Mouse (Mus musculus) myocyte (in vitro differentiated cells): ENCODE data around the gene Olfr373. TPM values are rescaled to one million over a fixed set of nuclear protein-coding genes. Genes with fewer than 3 reads are reported as not detected.
A peak's percentile ranks its signal among the peaks of the same experiment; 100 is the strongest.

ENCODE experiments used
- H3K27me3 ChIP-seq: one replicate; pipeline ENCODE4 v1.6.1; 2011; ENCODE audit not compliant: control insufficient read depth, insufficient read depth, insufficient read length
- H3K36me3 ChIP-seq: one replicate; pipeline ENCODE4 v1.6.1; 2011; ENCODE audit not compliant: control insufficient read depth, insufficient read depth
- H3K4me2 ChIP-seq: one replicate; pipeline ENCODE4 v1.6.1; 2011; ENCODE audit warnings: low read depth, control low read depth
- H3K4me3 ChIP-seq: one replicate; pipeline ENCODE4 v1.5.1; 2011; ENCODE audit warnings: mild to moderate bottlenecking, control low read depth, moderate library complexity
- H3K79me2 ChIP-seq: one replicate; pipeline ENCODE4 v1.6.1; 2011; ENCODE audit not compliant: control insufficient read depth, insufficient read depth
- H3ac ChIP-seq: one replicate; pipeline ENCODE4 v1.6.1; 2011; ENCODE audit not compliant: control insufficient read depth, insufficient read length
- CEBPB ChIP-seq: IDR thresholded peaks from 2 replicates; pipeline ENCODE4 v1.6.1; 2011; ENCODE audit warnings: mild to moderate bottlenecking, moderate library complexity; ENCODE audit not compliant: poor library complexity, insufficient read depth, severe bottlenecking
- E2F4 ChIP-seq: IDR thresholded peaks from one replicate; pipeline ENCODE4 v1.6.1; 2011; ENCODE audit warnings: mild to moderate bottlenecking, control low read depth, moderate library complexity; ENCODE audit not compliant: insufficient read depth
- MAX ChIP-seq: IDR thresholded peaks from one replicate; pipeline ENCODE4 v1.6.1; 2011; ENCODE audit warnings: low read depth, mild to moderate bottlenecking, control low read depth
- MYOD1 ChIP-seq, 3 experiments: IDR thresholded peaks; one replicate each; pipeline ENCODE4 v1.6.1; 2011; ENCODE audit warnings: control low read depth in 2 of 3, low read depth in 2 of 3, mild to moderate bottlenecking in 2 of 3, moderate library complexity in 1 of 3; ENCODE audit not compliant: insufficient read length in 2 of 3, control insufficient read depth in 1 of 3
- MYOG ChIP-seq, 3 experiments: IDR thresholded peaks; one replicate each; pipeline ENCODE4 v1.6.1; 2011; ENCODE audit warnings: control low read depth in 2 of 3, low read depth in 2 of 3, mild to moderate bottlenecking in 2 of 3; ENCODE audit not compliant: insufficient read length in 2 of 3, control insufficient read depth in 1 of 3, insufficient read depth in 1 of 3
- POLR2A ChIP-seq: IDR thresholded peaks from one replicate; pipeline ENCODE4 v1.6.1; 2011; ENCODE audit warnings: low read depth, mild to moderate bottlenecking, control low read depth, moderate library complexity; ENCODE audit not compliant: insufficient read length
- POLR2AphosphoS2 ChIP-seq: IDR thresholded peaks from one replicate; pipeline ENCODE4 v1.6.1; 2011; ENCODE audit warnings: low read depth, control low read depth; ENCODE audit not compliant: insufficient read length
- REST ChIP-seq: IDR thresholded peaks from one replicate; pipeline ENCODE4 v1.6.1; 2011; ENCODE audit warnings: mild to moderate bottlenecking, control low read depth, moderate library complexity; ENCODE audit not compliant: insufficient read depth, insufficient read length
- SRF ChIP-seq: IDR thresholded peaks from one replicate; pipeline ENCODE4 v1.6.1; 2011; ENCODE audit warnings: low read depth; ENCODE audit not compliant: control insufficient read depth, insufficient read length
- TCF12 ChIP-seq: IDR thresholded peaks from one replicate; pipeline ENCODE4 v1.6.1; 2011; ENCODE audit warnings: mild to moderate bottlenecking, control low read depth; ENCODE audit not compliant: poor library complexity, insufficient read depth, severe bottlenecking
- TCF3 ChIP-seq: IDR thresholded peaks from one replicate; pipeline ENCODE4 v1.6.1; 2011; ENCODE audit warnings: low read depth, control low read depth; ENCODE audit not compliant: insufficient read length
- USF1 ChIP-seq: IDR thresholded peaks from one replicate; pipeline ENCODE4 v1.6.1; 2011; ENCODE audit warnings: low read depth, mild to moderate bottlenecking, control low read depth, moderate library complexity
- polyA plus RNA-seq: library from polyadenylated mRNA; unstranded; fragments of >200 nt; fragmentation: generic; extraction: Trizol; gene quantifications from one replicate; pipeline ENCODE4 v1.2.1, GENCODE M21; 2012; ENCODE audit warnings: missing spikeins

Olfr373 gene
- polyA plus RNA-seq, 1 experiment = not detected

DNA sequence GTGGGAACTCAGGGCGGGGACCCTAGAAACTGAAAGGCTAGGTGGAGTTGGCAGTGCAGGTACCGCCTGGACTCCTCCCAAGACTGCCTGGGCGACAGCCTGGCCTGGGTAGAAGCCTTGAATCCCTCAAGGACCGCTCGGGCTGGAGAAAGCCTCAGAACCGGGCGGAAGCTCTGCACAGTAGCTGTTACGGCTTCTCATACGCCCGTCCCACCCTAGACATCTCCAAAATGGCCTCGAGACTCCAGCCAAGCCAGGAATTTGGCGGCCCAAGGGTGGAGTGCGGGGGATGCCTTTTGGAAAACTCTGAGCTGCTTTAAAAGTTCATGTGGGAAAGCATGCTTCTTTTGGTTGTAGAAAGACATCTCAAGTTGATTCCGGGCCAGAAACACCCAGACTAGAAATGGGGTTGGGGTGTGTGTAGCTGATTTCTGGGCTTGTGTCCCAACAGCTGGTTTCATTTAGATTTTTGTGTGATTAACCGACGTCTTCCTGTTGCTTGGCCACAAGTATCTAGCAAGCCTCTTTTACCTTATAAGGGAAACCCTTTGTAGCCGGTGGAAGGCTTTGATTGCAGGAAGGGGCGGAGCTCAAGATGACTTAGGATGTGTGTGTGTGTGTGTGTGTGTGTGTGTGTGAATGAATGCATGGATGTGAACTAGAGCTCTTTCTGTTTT is 53.5 kb downstream of the Olfr373 start:
- peak; percentile 96 for TF ChIP-seq SRF
- TF ChIP-seq MYOD1 (IDR thresholded peaks at IDR 0.05; ENCODE audit: control insufficient read depth in 1 of 3, insufficient read length in 2 of 3, low read depth in 2 of 3) = peak in 1 of 3 experiments; percentile 24
- TF ChIP-seq POLR2AphosphoS2 = peak; percentile 21
- no peak for TF ChIP-seq CEBPB
- TF ChIP-seq REST = no peak
- no peak for TF ChIP-seq TCF3
- no peak for TF ChIP-seq MYOG (IDR thresholded peaks at IDR 0.05; ENCODE audit: control insufficient read depth in 1 of 3, insufficient read depth in 1 of 3, insufficient read length in 2 of 3, low read depth in 2 of 3)
- no peak for TF ChIP-seq MAX
- TF ChIP-seq POLR2A = peak; percentile 10
- no peak for TF ChIP-seq E2F4
- TF ChIP-seq TCF12 = peak; percentile 39
- TF ChIP-seq USF1 = no peak
- H3ac ChIP-seq = peak overlapping the region; percentile 80

DNA sequence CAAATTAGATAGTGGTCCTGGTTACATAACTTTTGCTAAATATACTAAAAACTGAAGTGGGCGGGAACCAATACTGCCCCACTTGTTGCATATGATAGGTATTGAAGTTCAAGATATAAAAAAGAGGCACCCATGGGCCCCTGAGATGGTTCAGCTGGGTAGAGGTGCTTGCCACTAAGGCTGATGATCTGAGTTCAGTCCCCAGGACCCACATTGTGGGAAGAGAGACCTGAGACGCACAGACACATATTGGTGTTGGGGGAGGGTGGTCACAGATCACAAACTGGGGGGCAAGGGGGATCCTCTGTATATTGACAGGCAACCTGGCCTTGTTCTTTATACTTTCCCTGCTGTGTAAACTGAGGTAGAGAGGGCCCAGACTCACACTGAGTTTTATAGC is 54.5 kb downstream of the Olfr373 start:
- peaks cover 65% of the 10 kb centered on the region for H3K79me2 ChIP-seq
- H3ac ChIP-seq = no peak overlapping the region
- peak overlapping the region; percentile 93 for H3K4me2 ChIP-seq
- no peak for TF ChIP-seq TCF3
- peak overlapping the region; percentile 90 for H3K4me3 ChIP-seq
- H3K36me3 ChIP-seq = peaks cover 29% of the 10 kb centered on the region
- H3K27me3 ChIP-seq = no peaks in the 10 kb centered on the region

More for the DNA sequence above, 53.5 kb downstream of the Olfr373 start:
- Histone ChIP-seq H3K36me3 (peaks cover 19% of the 10 kb centered on the region), H3K79me2 (peaks cover 55% of the 10 kb centered on the region), H3K27me3 (no peaks in the 10 kb centered on the region), H3K4me2 (peak overlapping the region; percentile 93), H3K4me3 (peak overlapping the region; percentile 90)

DNA sequence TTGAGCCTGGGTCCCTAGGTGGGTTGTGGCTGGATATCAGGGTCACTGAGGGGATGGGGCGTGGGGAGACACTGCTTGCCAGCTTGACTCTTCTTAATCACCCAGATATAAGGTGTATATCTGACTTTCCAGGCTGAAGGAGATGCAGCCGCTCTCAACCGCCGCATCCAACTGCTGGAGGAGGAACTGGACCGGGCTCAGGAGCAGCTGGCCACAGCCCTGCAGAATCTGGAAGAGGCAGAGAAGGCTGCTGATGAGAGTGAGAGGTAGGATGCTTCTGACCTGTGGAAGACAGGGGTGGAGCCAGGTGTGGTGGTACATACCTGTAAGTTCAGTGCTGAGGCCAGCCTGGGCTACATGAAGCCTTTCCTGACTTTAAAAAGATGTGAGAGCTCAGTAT is 55.5 kb downstream of the Olfr373 start:
- no peak overlapping the region for H3ac ChIP-seq
- H3K79me2 ChIP-seq = peaks cover 73% of the 10 kb centered on the region
- H3K4me2 ChIP-seq = no peak overlapping the region
- no peak overlapping the region for H3K4me3 ChIP-seq
- H3K36me3 ChIP-seq = peaks cover 36% of the 10 kb centered on the region
- no peaks in the 10 kb centered on the region for H3K27me3 ChIP-seq
- TF ChIP-seq TCF3 (no peak), POLR2A (no peak), MAX (no peak), MYOD1 (IDR thresholded peaks at IDR 0.05; ENCODE audit: control insufficient read depth in 1 of 3, insufficient read length in 2 of 3, low read depth in 2 of 3) (no peak), USF1 (no peak), E2F4 (no peak), MYOG (IDR thresholded peaks at IDR 0.05; ENCODE audit: control insufficient read depth in 1 of 3, insufficient read depth in 1 of 3, insufficient read length in 2 of 3, low read depth in 2 of 3) (no peak), TCF12 (no peak), REST (no peak), POLR2AphosphoS2 (no peak), SRF (no peak), CEBPB (no peak)

DNA sequence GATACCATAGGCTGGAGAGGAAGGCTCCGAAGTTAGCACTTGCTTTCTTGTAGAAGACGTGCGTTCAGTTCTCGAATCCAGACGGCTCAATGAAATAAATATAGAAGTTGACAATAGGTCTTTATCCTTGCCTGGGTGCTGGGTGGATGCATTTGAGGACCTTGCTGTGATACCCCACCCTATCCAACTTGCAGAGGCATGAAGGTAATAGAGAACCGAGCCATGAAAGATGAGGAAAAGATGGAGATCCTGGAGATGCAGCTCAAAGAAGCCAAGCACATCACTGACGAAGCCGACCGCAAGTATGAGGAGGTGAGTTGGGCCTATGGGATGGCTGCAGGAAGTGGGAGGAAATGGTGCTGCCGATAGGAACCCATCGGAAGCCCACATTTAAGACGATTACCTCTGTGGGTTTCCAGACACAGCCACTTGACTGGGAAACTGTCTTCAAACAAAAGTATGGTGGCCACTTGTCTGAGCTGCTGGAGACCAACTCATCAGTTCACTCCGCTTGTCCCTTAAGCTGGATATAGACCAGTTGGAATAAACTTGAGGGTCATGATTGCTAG is 60.4 kb downstream of the Olfr373 start:
- H3K4me3 ChIP-seq = no peak overlapping the region
- H3K79me2 ChIP-seq = peaks cover 47% of the 10 kb centered on the region
- H3ac ChIP-seq = no peak overlapping the region
- H3K36me3 ChIP-seq = peaks cover 62% of the 10 kb centered on the region
- TF ChIP-seq MYOD1 (IDR thresholded peaks at IDR 0.05; ENCODE audit: control insufficient read depth in 1 of 3, insufficient read length in 2 of 3, low read depth in 2 of 3) (no peak), E2F4 (no peak), CEBPB (no peak), USF1 (no peak), REST (no peak), MYOG (IDR thresholded peaks at IDR 0.05; ENCODE audit: control insufficient read depth in 1 of 3, insufficient read depth in 1 of 3, insufficient read length in 2 of 3, low read depth in 2 of 3) (no peak), SRF (no peak), POLR2A (no peak), TCF12 (no peak), POLR2AphosphoS2 (no peak), MAX (no peak), TCF3 (no peak)
- H3K4me2 ChIP-seq = no peak overlapping the region
- H3K27me3 ChIP-seq = no peaks in the 10 kb centered on the region
